Mouse (Mus musculus): ENCODE measurements at regions not wholly inside any gene's neighbourhood (a gene's known extent, or its start where the extent isn't known, plus 50 kb on each side); places are given as distances from the start of the nearest gene placed in this dataset.

GRCm38 (mm10) chr12:12529541-12529940 is 267.6 kb downstream of the Fam49a start:
- TF ChIP-seq CTCF (IDR thresholded peaks at IDR 0.05; ENCODE audit: low read depth), result no peak
- no peak for TF ChIP-seq EP300 (IDR thresholded peaks at IDR 0.05; ENCODE audit: low read depth)
